Mouse (Mus musculus) layer of hippocampus, adult 18-20 months (tissue): ENCODE data around the gene Nepro. TPM values are rescaled to one million over a fixed set of nuclear protein-coding genes. Genes with fewer than 3 reads are reported as not detected.

Experiments
- DNase-seq, 2 experiments: peaks; one replicate each; pipeline ENCODE4 v3.0.0; 2022; ENCODE audit warnings: low spot score in 2 of 2
- total RNA-seq, 2 experiments: library from RNA; stranded (reverse); gene quantifications; 2 replicates each; pipeline ENCODE4 v1.2.3; 2021

The Nepro gene
- total RNA-seq, 2 experiments from 2014 or later: 5.5 to 5.8 TPM

DNA sequence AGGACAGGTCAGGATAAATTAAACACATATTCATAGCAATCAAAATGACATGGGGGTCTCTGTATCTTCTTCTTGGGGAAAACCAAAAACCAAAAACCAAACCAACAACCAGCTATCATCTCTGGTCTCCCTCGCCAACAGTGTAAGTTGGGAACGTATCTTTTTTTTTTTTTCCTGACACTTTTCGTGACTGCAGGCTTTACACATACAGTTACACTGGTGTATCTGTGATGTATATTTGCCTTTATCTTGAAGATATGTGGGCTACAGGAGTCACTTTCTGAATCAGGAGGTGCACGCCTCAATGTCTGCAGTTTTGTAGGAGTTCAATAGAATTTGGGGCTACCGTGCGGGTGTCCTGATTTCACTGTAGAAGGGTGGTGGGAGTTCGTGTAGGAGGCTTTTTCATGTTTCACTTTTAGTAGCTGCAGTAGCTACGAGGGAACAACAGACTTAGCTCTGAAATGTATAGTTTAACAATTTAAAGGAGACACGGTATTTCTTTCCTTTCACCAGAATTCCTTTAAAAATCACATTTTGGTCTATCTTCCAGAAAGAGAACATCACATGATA, 42.3 kb downstream of the Nepro start:
- DNase-seq: no peak

GRCm38 (mm10) chr16:44767506-44767905, 43.4 kb downstream of the Nepro start:
- no peak for DNase-seq

DNA sequence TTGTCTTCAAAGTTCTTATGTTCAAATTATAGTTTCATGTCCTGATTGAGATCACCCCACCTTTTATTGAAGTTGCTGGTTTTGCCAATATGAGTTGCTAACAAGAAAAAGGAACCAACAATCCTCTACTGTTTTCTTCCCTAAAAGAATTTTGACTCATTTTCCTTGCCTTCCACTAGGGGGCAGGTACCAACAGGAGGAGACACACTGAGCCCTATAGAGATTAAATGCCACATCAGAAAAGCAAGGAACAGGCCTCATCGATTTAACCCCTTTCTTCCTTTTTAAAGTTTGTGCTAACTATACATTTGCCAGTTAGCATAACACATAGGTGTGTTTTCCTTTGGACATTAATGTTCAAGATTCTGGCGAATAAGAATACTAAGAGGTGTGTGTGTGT, 43.9 kb downstream of the Nepro start:
- no peak for DNase-seq

- DNase-seq: no peak
These were observed 48.5 kb downstream of the Nepro start for GRCm38 (mm10) chr16:44772577-44772976.

- DNase-seq: no peak
These were observed 49.6 kb downstream of the Nepro start for GRCm38 (mm10) chr16:44773673-44774072.

DNA sequence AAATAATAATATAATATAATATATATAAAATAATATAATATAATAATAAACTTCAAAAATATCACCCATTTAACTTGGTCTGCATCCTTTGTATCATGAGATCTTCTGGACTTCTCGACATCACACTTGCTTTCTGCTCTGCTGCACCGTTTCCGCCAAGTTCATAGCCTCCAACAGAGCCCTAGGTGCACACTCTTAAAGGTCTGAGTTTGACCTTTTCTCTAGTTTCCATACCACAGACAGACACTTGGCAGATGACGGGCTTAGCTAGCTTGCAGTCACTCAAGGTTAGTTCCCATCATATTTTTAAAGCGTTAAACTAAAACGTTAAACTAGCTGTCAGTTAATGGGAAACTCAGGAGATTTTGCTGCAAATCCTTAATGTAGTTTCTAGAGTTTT, 50.1 kb downstream of the Nepro start:
- no peak for DNase-seq

- DNase-seq: peak; percentile 17 to 34
These were observed 54.5 kb downstream of the Nepro start for GRCm38 (mm10) chr16:44778538-44779147.

GRCm38 (mm10) chr16:44779494-44779893, 55.4 kb downstream of the Nepro start:
- no peak for DNase-seq

- DNase-seq: no peak
These were observed 56.6 kb downstream of the Nepro start for GRCm38 (mm10) chr16:44780751-44781150.

Other genes starting within 250 kb of the Nepro start
- gene Boc, start 165.4 kb upstream of the Nepro start, total RNA-seq: 10 to 100 TPM; 11.5 to 11.6 TPM
- gene Gtpbp8, start 22.1 kb downstream of the Nepro start, total RNA-seq: 10 to 100 TPM; 23.3 to 25.9 TPM
- under 1 TPM; 0.20 to 0.28 TPM for gene Cd200r1, start 41.4 kb downstream of the Nepro start, total RNA-seq
- not detected for gene Cd200r4, start 87.4 kb downstream of the Nepro start, total RNA-seq
- not detected for gene Cd200r2, start 142.8 kb downstream of the Nepro start, total RNA-seq
- gene Cd200r3, start 219.4 kb downstream of the Nepro start, total RNA-seq: not detected